Mouse (Mus musculus) heart, postnatal 0 days (tissue): ENCODE measurements around the gene Tox2.

Source experiments
- CTCF ChIP-seq: IDR thresholded peaks from 2 replicates; pipeline ENCODE4 v1.5.1; 2016; ENCODE audit warnings: antibody characterized with exemption, control low read depth, low read depth
- EP300 ChIP-seq: IDR thresholded peaks from 2 replicates; pipeline ENCODE4 v1.6.1; 2016; ENCODE audit warnings: antibody characterized with exemption, low read depth

GRCm38 (mm10) chr2:163158979-163159378 lies 43.9 kb upstream of the Tox2 start:
- TF ChIP-seq CTCF, result no peak
- no peak for TF ChIP-seq EP300
